Mouse (Mus musculus): ENCODE data around the gene Olfr156.
"Not testable (repeated sequence)": the region's sequence is repeated elsewhere in the genome, so short reads cannot be mapped to it uniquely, and the experiment has no call there.

Gene Olfr156

DNA sequence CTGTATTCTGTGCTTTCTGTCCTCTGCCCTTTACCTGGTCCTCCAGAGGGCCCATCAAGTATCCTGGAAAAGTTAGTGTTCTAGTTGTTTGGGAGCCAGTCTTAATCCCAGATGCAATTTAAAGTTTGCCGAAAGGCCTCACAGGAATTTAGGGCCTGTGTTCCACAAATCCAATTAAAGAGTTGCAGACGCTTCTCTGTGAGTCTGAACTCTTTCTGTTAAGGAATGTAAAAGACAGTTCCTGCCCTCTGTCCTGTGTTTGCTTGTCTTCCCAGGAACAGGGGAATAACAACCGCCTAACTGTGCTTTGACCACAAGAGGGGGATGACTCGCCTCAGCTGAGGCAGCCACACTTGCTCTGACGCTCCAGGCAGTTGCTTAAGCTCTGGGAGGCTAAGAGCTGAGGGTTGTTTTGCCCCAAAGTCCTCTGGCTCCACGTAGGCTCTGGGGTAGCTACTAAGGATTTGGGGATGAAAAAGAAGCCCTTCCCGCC is at the start of gene Olfr156:
Gene Olfr156 (minus strand): TSS at position 51 of the 493 bp plus-strand sequence.
- DNase-seq (ENCODE audit: low read depth, low spot score), result no peak

DNA sequence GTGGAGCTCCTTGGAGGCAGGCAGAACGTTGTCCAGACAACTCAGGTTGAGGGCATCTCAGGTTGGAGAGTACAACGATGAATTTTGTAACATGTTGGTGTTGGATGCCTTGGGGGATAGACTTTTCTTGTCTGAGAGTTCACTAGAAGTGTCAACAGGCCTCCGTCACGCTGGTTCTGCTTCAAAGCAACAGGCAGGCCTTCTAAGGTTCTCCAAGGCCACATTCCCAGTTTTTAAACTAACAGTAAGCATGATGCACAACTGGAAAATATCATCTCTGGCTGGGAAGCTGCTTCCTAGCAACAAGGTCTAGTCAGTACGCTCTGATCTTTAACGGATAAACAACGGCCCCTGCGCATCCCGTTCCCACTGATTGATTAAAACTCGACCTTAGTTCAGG is 46.1 kb upstream of the Olfr156 start:
- no peak for DNase-seq (ENCODE audit: low read depth, low spot score)

DNA sequence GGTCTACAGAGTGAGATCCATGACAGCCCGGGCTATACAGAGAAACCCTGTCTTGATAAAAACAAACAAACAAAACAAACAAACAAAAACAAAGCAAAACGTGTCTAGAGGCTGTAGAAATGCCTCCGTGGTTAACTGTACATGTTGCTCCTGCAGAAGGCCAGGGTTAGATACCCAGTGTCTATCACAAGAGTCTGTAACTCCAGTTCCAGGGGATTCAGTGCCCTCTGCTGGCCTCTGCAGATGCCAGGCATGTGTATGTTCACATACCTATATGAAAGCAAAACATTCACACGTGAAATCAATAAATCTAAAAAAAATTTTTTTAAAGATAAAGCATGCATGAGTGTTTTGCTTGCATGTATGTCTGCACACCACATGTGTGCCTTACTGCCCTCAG is 39.6 kb upstream of the Olfr156 start:
- no peak for DNase-seq (ENCODE audit: low read depth, low spot score)

DNA sequence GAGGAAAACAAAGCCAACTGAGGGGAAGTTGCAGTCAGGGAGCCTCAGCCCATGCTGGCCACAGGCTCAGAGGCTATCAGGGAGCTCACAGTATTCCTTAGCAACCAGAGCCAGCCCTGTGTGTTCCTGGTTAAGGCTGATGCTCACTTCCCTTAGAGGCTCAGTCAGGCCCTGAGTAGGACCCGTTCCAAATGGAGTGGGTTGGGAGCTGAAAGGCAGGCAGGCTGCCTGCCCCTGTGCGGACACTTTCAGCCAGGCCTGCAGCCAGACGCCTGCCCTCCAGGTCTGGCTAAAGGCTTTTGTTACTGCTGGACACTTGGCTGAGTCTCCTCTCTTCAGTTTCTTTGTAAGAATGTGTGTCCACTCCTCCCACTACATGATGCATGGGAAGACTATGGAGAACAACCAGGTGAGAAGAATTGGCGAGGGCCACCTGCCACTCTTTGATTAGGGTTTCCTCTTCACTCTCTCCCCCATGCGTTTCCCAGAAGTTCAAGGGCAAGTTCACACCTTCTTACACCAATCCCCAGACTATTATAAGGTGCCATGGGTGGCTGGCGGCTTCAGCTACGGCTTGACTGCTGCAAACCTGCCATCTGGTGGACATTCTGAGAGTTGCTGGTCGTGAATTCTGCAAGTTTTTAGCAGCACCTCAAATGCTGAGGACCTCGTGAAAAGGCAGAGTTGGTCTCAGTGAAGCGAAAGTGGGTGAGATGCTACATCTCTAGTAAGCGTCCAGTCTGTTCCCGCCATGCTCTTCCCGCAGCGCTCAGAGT is 37.2 kb upstream of the Olfr156 start:
- DNase-seq (ENCODE audit: low read depth, low spot score), result peak; percentile 80

DNA sequence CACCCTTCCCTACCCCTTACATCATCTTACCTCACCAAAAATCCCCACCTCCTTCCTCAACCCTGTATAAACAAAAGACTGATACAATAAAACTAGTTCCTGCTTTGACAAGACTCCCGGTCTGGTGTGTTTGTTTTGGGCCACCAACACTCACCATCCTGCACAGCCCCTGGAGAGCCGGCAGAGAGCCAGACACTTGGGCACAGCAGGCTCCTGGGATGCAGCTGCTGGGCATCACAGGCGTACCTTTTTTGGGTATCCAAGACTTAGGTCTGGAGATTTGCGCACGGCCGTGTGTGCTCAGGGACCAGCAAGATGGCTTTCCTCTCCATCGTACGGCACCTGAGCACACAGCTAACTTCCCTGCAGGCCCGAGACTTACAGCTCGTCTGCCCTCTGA is 36.2 kb upstream of the Olfr156 start:
- DNase-seq (ENCODE audit: low read depth, low spot score), result no peak

DNA sequence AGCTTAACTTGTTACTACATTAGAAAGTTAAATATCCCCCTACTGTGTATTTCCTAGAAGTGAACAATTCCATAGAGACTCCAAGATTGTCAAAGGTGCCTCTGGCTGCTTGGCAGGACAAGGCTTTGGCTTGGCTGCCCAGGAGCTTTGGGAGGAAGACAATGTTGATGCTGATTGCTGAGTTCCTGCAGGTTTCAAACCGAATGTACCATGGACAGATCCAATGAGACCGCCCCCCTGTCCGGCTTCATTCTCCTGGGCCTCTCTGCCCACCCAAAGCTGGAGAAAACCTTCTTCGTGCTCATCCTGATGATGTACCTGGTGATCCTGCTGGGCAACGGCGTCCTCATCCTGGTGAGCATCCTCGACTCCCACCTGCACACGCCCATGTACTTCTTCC is 30.4 kb upstream of the Olfr156 start:
- no peak for DNase-seq (ENCODE audit: low read depth, low spot score)

DNA sequence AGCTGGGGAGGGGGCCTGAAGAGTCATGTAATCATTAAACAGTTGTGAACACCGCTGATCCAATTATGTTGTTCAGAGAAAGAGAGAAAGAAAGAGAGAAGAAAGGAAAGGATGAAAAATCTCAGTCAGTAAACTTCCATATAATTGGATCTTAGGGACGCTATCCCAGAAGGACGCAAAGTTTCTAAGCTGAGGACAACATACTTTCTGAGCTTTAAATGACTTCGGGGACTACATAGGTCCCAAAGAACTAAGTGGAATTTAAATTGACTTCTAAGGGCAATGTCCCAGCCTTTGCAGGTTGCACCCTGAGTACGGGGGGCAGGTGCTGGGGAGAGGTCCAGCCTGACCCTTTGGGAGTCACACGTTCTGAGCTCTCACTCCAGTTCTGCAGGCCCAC is 27.6 kb upstream of the Olfr156 start, which contains the start of gene Olfr155:
Gene Olfr155 (plus strand): TSS at position 301 of the 400 bp plus-strand sequence.
- no peak for DNase-seq (ENCODE audit: low read depth, low spot score)

DNA sequence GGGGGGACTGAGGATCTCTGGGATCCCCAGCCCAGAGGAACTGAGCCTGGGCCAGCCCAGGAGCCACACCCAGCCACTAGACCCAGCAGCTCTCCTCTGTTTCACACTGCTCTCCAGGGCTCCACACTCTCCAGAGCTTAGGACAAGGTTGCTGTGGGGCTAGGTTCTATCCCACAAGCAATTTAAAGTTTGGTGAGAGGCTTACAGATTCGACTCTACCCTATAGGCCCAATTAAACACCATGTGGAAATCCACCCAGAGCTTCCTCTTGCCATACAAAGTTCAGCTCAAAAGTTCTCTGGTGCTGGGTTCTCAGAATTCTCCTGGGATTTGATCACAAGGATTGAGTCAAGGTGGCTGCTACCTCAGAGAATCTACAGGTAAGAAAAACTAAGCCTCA is 16.4 kb upstream of the Olfr156 start, which contains the start of gene Olfr157:
Gene Olfr157 (minus strand): TSS at position 101 of the 400 bp plus-strand sequence.
- no peak for DNase-seq (ENCODE audit: low read depth, low spot score)

DNA sequence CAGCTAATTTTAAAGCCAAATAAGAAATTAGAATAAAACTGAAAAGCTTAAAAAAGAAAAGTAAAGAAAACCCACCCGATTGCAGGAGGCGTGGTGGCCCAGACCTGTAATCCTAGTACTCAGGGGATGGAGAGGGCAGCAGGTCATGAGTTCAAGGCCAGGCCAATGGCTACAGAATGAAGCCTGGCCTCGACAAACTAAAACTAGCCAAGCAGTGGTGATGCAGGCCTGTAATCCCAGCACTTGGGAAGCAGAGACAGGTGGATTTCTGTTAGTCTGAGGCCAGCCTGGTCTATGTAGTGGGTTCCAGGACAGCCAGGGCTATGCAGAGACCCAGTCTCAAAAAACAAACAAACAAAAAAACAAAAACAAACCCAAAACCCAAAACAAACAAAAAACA is 14.6 kb upstream of the Olfr156 start:
- DNase-seq (ENCODE audit: low read depth, low spot score), result no peak

DNA sequence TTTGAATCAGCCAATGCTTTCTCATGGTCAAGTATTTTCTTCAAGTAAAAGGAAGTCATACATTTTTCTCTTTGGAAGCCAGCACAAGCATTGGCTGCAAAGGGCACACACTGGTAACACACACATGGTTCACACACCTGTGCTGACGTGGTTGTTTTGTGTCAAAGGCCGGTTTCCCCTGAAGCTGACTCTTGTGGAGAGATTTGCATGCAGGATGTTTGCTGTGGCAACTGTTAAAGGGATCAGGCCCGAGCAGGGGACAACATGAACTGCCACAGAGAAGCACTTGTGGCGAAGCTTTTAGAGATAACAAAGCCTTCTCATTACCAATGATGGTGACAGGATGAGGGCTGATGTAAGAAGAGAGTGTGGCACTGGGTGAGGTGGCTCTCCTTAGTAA is 11.1 kb upstream of the Olfr156 start:
- no peak for DNase-seq (ENCODE audit: low read depth, low spot score)

DNA sequence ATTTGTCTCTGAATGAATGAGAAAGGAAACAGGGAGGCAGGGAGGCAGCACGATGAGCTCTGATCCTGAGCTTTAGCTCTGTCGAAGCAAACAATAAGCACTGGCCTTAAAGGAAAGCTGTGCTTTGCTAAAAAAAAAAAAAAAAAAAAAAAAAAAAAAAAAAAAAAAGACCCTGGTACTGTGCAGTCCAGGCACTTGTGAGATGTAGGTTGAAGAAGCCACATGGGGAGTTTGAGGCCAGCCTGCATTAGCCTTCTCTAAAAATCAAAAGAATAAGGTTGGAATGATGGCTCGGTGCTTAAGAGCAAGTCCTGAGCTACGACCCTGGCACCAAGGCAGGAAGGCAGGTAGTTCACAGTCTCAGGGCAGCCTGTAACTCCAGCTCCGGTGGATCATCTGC is 10.1 kb upstream of the Olfr156 start:
- DNase-seq (ENCODE audit: low read depth, low spot score), result no peak

DNA sequence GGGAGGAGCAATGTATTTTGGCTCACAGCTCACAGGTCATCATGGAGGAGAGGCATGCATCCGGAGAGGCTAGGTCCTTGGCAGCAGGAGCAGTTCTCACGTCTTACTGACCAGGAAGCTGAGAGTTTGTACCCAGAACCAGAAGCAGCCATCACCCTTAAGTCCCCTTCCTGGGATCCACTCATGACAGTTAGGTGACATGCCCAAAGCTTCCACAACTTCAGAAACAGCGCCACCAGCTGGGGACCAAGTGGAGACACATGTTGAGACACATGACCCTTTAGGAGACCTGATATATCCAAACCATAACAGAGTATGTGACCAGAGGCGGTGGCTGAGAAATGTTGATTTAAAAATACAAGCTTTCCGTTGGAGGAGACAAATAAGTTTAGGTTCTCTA is 8.3 kb upstream of the Olfr156 start:
- DNase-seq (ENCODE audit: low read depth, low spot score), result peak; percentile 25

DNA sequence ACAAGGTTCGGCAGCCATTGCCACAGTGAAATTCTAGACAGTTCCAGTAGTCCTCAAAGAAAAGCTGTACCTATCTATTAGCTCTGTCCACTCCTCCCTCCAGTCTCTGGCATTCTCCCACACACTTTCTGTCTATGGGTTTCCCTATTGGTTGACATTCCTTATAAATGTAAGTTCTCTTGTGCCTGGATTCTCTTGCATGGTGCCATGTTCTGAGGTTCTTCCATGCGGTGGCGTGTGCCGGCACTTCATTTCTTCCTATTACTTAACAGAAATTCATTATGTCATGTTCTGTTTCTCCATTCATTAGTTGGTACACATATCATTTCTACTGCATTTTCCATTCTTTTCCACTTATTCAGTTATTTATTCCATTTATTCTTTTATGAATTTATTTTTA is 5.1 kb upstream of the Olfr156 start:
- no peak for DNase-seq (ENCODE audit: low read depth, low spot score)

DNA sequence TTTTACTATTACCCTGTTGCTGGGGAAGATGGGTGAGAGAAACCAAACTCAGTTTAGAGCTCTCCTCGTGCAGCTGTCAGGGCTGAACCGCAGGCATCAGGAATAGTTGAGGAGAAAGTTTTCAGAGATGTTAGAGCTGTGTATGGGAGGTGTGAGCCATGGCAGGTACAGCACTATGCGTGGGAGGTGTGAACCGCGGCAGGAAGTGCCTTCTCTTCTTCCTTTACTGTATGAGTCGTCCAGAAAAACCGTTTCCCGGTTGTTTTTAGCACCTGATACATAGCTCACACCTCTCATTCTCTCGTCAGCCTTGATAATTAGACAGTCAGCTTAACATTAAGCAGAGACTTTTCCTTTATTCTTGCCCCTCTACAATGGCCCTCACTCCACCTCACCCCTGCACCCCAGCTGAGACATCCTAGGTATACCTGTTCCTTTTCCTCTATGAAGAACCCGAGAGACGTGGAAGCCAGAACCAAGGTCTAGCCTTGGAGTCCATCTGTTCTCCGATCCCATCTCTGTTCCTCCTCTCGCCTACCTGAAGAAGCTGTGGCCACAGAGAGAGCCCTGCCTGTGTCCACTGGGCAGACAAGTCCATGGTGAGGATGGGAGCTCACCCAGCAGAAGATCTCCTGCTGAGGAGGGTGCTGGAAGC is 672 bp downstream of the Olfr156 start:
- DNase-seq (ENCODE audit: low read depth, low spot score), result peak; percentile 54

DNA sequence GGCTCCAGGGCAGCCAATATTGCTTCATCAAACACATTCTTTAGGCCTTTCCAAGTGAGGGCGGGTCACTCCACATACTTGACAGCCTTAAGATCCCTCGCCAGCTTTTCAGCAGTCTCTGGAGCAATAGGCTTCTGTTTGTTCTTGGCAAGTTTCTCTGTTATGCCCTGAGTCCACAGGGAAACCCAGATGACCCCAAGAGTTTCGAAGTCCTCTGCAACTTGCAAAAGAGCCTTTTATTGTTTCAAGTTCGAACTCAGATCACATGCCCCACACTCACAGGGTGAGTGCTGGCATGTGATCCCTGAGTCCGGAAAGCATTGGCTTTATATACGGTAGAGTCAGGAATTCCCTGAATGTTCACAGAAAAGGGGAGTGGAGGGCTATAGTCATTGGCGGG is 24.8 kb downstream of the Olfr156 start:
- DNase-seq (ENCODE audit: low read depth, low spot score), result no peak

DNA sequence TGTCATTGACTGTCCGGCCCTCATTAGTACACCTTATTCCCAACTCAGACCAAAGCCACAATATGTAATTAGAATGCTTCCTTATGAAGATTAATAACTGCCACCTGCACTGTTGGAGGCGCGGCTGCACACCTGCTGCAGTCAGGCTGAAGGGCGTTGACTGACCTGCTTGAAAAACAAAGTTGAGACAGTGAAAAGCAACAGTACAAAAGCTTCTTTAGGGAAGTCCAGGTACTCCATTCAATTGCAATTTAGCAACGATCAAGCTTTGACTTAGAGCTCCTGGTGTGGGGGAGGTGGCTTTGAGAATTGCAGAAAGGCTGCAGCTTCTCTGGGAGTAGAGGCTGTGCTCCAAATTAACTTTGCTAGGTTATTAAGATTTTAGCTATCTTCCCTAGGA is 27.9 kb downstream of the Olfr156 start:
- DNase-seq (ENCODE audit: low read depth, low spot score), result not testable (repeated sequence)

DNA sequence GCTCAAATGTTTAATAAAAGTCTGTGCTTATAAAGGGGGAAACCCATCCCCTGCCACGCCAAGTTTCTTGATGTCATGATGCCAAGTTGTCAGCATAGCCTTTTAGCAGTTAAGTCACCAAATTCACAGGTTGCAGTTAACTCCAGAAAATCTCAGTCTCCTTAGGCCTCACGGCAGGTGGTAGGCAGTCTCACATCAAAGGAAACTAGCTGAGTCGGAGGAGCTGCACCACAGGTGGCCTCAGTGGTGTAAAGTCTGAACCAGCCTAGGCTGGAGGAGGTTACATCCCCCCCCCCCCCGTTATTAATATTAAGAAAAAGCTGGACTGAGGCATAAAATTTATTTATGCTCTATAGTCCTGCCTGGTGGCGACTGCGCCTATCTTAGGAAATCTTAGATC is 28.4 kb downstream of the Olfr156 start:
- DNase-seq (ENCODE audit: low read depth, low spot score), result no peak

DNA sequence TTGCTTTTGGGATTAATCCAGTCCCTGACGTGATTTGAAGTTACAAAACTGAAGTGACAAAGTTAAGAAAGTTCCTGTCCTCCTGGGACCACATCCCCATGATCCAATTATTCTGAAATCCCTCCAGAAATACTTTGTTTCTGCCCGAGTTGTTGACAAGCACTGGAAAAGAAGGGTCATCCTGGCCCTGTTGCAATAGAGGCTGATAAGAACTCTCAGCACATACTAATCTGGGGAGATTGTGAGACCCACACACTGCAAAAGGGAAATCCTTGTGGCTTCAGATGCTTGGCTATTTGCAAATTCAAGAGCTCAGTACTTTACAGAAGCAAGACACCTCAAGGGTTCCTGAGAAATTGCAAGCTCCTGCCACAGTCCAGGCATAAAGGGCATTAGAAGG is 51.4 kb downstream of the Olfr156 start:
- DNase-seq (ENCODE audit: low read depth, low spot score), result no peak

DNA sequence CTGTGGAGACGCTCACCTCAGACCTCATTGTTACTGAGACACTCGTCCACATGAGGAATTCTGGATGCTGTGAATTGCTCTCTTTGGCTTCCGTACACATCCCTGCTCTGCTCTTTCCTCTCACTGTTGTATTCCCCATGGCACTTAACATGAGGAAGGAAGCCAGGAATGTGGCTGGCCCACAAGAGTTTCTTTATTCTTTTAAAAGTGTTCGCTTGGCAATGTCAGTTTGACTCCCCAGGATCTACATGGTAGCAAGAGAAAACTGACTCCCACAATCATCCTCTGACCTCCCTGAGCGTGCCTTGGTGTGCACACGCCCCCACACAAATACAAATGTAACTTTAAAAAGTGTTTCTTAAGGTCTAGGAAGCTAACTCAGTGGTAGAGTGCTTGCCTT is 52.1 kb downstream of the Olfr156 start:
- no peak for DNase-seq (ENCODE audit: low read depth, low spot score)

DNA sequence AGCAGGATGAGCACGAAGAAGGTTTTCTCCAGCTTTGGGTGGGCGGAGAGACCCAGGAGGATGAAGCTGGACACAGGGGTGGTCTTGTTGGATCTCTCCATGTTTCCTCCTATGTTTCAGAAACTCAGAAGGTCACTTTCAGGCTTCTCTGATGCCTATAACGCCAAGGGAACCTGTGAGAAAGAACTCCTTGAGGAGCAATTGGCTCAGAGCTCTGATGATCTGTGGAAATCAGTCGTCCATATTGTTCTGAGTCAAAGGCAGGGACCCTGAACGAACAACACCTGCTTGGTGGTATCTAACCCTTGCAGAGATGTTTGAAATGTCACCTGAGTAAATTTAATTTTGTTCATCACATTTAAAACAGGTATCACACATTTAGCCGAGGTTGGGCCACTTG is 52.8 kb downstream of the Olfr156 start, which contains the start of gene Olfr159:
Gene Olfr159 (minus strand): TSS at position 101 of the 400 bp plus-strand sequence.
- DNase-seq (ENCODE audit: low read depth, low spot score), result no peak

All from CD4-positive, CD25-positive, alpha-beta regulatory T cell, adult 2 months (primary cell).